Mouse (Mus musculus): Measurements from ENCODE around the gene Tpi1.
"Not testable (repeated sequence)": the region's sequence is repeated elsewhere in the genome, so short reads cannot be mapped to it uniquely, and the experiment has no call there.

The Tpi1 gene

GRCm38 (mm10) chr6:124808358-124809012, 5.6 kb downstream of the Tpi1 start, which contains the start of gene Spsb2:
Gene Spsb2 (plus strand): TSS chr6:124808661.
- DNase-seq: peak; percentile 81

GRCm38 (mm10) chr6:124807986-124808357, 6.1 kb downstream of the Tpi1 start:
- no peak for DNase-seq

GRCm38 (mm10) chr6:124807366-124807765, 6.7 kb downstream of the Tpi1 start:
- DNase-seq: no peak

GRCm38 (mm10) chr6:124806446-124807140, 7.5 kb downstream of the Tpi1 start:
- DNase-seq: no peak

GRCm38 (mm10) chr6:124805341-124806321, 8.5 kb downstream of the Tpi1 start:
- peak; percentile 98 for DNase-seq

GRCm38 (mm10) chr6:124804341-124804740, 9.8 kb downstream of the Tpi1 start:
- DNase-seq: no peak

GRCm38 (mm10) chr6:124803691-124804090, 10.4 kb downstream of the Tpi1 start:
- not testable (repeated sequence) for DNase-seq

- DNase-seq: no peak
Observed at GRCm38 (mm10) chr6:124803061-124803460, 11.0 kb downstream of the Tpi1 start.

- not testable (repeated sequence) for DNase-seq
Observed at GRCm38 (mm10) chr6:124802400-124802799, 11.7 kb downstream of the Tpi1 start.

- DNase-seq: no peak
Observed at GRCm38 (mm10) chr6:124796200-124796599, 17.9 kb downstream of the Tpi1 start.

- DNase-seq: no peak
Observed at GRCm38 (mm10) chr6:124795781-124796180, 18.3 kb downstream of the Tpi1 start.

- DNase-seq: no peak
Observed at GRCm38 (mm10) chr6:124791911-124792310, 22.2 kb downstream of the Tpi1 start.

- DNase-seq: no peak
Observed at GRCm38 (mm10) chr6:124790121-124790520, 24.0 kb downstream of the Tpi1 start.

GRCm38 (mm10) chr6:124789519-124789918, 24.6 kb downstream of the Tpi1 start:
- DNase-seq: no peak

- no peak for DNase-seq
Observed at GRCm38 (mm10) chr6:124787722-124788121, 26.4 kb downstream of the Tpi1 start.

GRCm38 (mm10) chr6:124786756-124787420, 27.2 kb downstream of the Tpi1 start:
- DNase-seq: no peak

- DNase-seq: peak; percentile 65
Observed at GRCm38 (mm10) chr6:124782436-124782835, 31.7 kb downstream of the Tpi1 start.

GRCm38 (mm10) chr6:124780917-124781316, 33.2 kb downstream of the Tpi1 start:
- no peak for DNase-seq

- peak; percentile 50 for DNase-seq
Observed at GRCm38 (mm10) chr6:124779984-124780416, 34.1 kb downstream of the Tpi1 start.

GRCm38 (mm10) chr6:124779222-124779983, 34.7 kb downstream of the Tpi1 start, which contains the start of gene Lrrc23:
Gene Lrrc23 (minus strand): TSS chr6:124779727.
- DNase-seq: peak; percentile 82

GRCm38 (mm10) chr6:124770511-124770910, 43.6 kb downstream of the Tpi1 start:
- DNase-seq: no peak

- DNase-seq: no peak
Observed at GRCm38 (mm10) chr6:124770013-124770412, 44.1 kb downstream of the Tpi1 start.
